Mouse (Mus musculus) fat pad, adult 2 months (tissue): ENCODE results near the gene Wfdc3.

Source experiments
- DNase-seq: peaks from one replicate; pipeline ENCODE4 v3.0.0-alpha.2; 2011; ENCODE audit warnings: low read depth, low spot score; ENCODE audit errors: extremely low read depth

The Wfdc3 gene

DNA sequence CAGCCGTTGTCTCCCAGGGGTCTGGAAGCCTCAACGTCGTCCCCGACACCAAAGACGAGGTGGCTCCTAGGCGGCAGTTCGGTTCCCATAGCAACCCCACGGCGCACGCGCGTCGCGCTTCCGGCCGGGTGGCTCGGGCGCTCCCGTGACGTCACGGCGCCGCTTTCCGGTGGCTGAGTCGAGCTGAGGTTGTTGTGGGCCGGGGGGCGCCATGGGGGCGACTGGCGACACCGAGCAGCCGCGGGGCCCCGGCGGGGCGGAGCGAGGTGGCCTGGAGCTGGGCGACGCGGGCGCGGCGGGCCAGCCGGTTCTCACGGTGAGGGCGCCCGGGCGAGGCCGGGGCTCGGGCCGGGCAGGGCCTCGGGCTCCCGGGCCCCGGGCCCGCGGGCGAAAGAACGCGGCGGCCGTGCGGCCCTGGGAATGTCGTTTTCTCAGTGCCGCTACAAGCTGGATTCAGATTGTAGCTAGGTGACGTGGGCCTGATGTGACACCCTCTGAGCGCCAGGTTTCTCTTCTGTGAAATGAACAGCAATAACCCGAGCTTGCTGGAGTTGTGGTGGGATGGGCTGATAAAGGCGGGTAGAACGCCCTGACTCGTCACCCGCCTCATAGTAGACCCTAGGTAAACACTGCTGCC, at the start of gene Wfdc3, which contains the start of gene Dnttip1:
Gene Wfdc3 (minus strand): TSS at position 89 of the 637 bp plus-strand sequence.
Gene Dnttip1 (plus strand): TSS at position 141 of the 637 bp plus-strand sequence.
- DNase-seq = no peak

DNA sequence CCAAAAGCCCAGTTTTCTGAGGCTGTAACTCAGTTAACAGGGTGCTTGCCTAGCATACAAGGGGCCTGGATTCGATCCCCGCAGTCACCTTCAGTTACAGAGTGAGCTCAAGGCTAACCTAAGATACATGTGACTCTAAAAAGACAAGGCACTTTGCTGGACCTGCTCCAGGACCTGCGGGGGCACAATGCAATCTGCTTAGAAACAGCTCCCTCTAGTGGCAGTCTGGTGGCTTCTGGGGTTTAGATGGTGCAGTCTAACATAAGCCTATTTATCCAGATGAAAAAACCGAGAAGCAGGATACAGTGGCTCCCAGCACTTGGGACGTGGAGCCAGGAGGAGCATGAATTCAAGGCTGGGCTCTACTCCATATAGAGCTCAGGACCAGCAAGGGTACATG, 48.6 kb upstream of the Wfdc3 start:
- no peak for DNase-seq

DNA sequence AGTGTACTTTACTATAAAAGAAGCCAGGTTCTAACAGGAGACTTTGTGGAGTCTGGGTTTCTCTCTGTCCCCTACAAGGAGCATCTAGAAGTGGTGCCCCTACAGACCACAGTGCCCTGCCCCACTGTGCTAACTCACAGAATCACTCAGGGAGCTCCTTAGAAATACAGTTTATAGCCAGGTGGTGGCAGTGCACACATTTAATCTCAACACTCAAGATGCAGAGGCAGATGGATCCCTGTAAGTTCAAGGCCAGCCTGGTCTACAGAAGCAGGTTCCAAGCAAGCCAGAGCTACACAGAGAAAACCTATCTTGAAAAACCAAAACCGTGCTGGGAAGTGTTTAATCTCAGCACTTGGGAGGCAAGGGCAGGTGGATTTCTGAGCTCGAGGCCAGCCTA, 48.0 kb upstream of the Wfdc3 start:
- no peak for DNase-seq

DNA sequence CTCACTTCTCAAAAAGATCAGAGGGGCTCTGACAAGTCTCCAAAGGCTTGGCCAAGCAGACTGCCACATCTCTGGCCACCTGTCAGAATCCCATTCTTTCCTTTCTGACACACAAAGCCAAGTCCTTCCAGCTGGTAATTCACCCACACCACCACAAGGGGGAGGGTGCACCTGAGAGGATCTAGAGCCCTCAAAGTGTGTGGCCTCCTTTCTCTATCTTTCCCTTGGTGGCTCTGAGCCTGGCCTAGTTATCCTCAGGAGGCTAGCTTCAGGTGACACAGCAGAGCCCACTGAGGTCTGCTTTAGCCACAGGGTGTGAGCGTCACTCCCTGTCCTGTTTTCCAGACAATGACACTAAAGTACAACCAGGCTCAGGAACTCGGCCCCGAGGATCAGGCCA, 47.5 kb upstream of the Wfdc3 start:
- no peak for DNase-seq

DNA sequence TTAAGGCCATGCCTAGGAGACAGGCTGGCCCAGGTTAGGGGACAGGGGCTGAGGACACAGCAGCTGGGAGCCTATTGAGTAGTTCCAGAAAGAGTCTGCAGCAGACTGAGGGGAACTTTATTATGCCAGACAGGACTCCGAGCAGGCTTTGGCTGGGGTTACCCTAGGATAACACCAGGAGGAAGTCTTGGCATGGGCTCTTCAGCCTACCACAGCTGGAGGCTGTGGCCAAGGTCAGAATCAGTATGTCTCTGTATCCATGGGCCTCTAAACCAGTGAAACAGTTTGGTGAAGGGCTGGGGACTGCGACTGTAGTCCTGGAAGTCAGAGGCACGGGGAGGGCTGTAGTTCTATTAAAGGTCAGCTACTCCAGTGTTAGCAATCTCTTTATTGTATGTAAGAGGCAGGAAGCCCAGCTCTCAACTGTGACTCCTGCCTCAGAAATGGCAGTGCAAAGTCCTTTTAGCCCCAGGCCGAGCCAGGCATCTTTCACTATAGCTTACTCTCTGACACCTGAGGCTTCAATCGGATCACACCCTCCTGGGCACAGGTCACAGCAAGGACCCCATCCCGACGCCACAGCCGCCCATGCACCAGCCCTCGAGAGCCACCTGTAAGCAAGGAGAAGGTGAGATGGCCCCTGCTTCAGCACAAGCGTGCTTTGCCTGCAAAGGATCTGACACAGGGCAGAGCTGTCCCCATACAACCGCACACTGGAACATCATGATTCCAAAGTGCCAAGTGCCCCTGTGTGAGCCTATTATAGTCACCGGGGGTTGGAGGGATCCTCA, 46.9 kb upstream of the Wfdc3 start:
- no peak for DNase-seq

DNA sequence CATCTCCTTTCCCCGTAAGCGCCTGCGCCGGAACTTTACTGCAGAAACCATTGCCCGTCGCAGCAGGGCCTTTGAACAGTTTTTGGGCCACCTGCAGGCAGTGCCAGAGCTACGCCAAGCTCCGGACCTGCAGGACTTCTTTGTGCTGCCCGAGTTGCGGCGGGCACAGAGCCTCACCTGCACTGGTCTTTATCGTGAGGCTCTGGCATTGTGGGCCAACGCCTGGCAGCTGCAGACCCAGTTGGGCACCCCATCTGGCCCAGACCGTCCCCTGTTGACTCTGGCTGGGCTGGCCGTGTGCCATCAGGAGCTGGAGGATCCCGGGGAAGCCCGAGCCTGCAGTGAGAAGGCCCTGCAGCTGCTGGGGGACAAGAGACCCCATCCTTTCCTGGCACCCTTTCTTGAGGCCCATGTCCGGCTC, 46.1 kb upstream of the Wfdc3 start:
- DNase-seq = no peak

DNA sequence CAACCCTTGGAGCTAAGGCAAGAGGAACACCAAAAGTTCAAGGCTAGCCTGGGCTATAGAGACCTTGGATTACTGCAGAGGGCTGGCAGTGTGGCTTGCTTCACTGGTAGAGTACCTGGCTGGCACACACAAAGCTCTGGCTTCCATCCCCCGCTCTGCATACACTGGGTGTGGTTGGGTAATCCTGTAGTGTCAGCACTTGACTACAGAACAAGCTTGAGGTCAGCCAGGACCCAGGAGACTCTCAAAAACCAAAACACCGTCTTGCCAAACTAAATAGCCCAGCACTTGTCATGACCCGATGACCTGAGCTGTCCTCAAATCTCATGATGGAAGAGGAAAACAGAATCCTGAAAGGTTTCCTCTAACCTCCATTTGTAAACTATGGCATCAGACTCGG, 44.7 kb upstream of the Wfdc3 start:
- DNase-seq = peak; percentile 70

DNA sequence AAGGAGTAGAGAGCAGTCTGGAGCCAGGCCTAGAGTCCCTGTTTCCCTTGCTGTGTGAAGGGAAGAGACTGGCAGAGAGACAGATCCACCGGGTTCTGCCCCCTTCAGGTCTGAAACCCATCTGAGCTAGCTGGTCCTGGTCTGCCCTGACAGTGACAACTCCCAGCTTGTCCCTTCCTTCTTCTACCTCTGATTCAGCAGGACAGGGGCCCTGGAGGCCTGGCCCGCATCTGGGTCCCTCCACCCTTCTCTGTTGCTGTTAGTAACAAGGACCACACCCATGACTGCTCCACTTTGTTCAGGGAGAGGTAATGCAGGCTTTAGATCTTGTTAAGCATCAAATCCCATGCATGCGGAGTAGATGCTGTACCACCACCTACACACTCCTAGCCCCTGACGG, 42.7 kb upstream of the Wfdc3 start:
- no peak for DNase-seq

DNA sequence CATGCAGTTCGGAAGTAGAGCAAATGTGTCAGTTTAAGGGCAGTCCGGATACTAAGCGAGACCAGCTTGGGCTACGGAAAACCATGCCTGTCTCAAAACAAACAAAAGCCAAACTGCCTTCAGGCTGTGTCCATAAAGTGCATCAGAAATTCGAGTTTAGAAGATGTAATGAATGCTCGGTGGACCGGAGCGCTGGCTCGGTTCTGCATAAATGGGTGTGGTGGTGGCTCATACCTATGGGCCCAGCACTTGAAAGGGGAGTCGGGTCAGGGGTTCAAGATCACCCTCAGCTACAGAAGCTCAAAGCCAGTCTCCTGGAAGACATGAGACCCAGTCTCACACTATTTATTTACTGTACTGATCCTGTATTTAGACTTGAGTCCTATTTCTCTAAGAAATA, 42.0 kb upstream of the Wfdc3 start:
- no peak for DNase-seq

DNA sequence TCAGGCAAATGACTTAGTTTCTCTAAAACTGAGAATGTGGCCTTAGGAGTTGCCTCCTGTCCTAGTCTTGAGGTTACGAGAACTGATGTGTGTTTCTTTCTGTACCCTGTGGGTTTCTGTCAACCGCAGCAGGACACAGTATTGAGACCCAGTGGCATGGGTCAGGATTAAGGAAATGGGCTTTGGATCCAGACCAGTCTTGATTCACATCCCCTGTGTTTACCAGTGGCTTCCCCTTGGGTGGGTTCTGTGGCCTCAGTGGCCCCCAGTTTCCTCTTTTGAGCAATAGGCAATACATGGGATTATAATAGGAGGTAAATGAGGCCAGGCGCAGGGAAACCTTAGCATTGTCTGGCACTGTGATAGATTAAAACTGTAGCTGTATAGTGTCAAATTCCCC, 41.3 kb upstream of the Wfdc3 start:
- DNase-seq = no peak

DNA sequence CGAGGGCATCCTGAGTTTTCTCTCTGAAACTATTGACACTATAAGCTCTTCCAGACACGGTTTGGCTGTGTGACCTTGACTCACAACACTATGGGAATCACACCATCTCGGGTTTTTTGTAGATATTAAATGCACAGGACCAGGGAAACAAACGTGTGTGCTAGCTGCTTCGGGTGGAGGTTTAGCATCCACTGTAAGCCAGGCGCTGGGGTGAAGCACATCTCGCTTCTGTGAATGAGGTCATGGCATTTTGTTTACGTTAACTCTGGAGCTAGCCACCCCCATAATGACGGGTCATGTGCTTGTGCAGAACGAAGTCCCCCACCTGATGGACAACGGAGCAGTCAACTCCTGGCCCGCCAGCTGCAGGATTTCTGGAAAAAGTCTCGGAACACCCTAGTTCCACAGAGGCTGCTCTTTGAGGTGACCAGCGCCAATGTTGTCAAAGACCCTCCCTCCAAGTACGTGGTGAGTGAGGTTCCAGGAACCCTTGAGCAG, 40.7 kb upstream of the Wfdc3 start:
- DNase-seq = no peak

DNA sequence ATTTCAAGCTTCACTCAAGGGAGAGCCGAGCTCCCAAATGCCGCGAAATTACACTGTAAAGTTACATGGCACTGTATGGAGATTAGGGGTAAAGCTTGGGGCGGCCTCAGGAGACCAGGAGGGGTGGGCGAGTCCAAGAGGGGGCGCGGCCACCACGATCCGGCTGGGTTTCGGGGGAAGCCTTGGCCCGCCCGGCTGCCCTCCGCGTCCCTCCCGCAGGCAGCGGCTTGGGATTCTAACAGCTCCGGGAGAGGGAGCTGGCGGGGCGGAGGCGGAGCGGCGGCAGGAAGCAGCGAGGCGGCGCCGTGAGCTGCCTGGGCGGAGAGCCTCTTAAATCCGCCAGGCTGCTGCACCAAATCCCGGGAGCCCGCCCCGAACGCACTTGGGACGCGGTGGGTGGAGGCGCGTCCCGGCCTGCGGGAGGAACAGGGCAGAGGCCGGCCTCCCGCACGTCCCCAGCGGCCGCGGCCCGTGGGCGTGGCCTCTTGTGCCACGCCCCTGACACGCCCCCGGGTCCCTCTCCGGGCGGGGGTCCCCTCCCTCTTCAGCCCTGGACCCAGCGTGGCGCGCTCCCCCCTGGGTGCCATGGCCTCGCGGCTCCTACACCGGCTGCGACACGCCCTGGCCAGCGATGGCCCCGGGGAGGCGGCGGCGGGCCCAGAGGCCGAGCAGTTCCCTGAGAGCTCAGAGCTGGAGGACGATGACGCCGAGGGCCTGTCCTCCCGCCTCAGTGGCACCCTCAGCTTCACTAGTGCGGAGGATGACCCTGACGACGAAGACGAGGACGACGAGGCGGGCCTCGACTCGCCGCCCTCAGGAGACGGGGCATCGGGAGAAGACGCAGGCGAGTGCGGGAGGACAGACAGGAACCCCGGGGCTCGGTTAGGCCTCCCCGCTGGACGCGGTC, 40.0 kb upstream of the Wfdc3 start, which contains the start of gene Snx21:
Gene Snx21 (plus strand): TSS at position 343 of the 907 bp plus-strand sequence.
- peak; percentile 52 for DNase-seq

DNA sequence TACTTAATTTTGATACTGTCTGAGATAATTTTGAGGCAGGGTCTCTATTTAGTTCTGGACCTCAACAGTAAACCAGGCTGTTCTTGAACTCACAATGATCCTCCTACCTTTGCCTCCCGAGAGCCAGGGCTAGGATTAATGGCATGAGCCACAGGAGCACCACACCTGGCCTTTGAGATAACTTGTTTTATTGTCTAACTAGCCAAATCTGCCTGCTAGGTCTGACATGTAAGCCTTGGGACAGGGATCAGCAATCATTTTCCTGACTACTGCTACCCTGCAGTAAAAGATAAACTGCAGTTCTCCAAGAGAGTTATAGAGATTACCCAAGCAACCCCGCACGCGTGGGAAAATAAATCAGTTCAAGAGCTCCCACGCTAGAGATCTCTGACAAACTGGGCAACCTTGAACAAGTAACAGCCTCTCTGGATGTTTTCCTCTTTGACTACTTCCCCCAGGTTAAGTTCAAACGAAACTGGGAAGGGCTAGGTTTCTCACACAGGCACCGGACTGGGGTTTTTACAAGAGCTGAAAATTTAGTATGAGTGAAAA, 39.2 kb upstream of the Wfdc3 start:
- no peak for DNase-seq

DNA sequence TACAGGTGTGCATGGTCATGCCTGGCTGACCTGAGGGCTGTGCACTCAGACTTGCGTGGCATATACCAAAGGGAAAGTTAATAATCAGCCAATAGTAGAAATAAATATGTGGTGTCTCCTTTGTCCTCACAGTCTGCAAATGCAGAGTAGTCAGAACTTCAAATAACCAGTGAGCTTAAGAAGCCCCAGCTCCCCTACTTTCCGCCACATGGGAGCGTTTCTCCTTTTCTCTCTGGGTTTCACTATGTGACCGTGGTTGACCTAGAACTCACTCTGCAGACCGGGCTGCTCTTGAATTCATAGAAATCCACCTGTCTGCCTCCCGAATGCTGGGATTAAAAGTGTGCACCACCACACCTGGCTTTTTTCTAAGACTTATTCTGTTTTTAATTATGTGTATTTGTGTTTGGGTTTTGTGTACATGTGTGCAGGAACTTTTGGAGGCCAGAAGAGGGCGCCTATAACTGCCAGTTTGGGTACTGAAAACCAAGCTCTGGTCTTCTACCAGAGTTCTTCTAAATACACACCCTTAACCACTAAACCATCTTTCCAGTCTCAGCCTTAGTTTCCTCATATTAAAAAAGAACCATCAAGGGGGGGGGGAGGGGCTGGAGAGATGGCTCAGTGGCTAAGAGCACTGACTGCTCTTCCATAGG, 38.3 kb upstream of the Wfdc3 start:
- DNase-seq = no peak

DNA sequence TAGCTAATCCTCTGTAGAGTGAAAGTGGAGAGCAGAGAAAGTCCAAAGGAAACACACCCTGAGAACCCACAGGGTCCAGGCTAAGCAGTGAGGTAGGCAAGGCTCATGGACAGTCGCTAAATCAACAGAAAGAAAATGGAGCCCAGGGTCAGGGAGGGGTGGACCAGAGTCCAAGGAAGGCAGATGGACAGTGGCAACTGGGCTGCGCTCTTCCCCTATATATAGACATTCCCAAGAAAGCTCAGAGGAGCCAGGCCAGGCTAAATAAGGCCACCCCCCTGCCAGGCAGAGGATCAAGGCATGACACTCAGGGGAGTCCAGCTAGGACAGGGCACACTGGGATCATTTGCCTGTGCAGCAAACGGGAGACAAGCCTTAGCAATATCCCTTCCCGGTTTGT, 36.1 kb upstream of the Wfdc3 start:
- DNase-seq = no peak

DNA sequence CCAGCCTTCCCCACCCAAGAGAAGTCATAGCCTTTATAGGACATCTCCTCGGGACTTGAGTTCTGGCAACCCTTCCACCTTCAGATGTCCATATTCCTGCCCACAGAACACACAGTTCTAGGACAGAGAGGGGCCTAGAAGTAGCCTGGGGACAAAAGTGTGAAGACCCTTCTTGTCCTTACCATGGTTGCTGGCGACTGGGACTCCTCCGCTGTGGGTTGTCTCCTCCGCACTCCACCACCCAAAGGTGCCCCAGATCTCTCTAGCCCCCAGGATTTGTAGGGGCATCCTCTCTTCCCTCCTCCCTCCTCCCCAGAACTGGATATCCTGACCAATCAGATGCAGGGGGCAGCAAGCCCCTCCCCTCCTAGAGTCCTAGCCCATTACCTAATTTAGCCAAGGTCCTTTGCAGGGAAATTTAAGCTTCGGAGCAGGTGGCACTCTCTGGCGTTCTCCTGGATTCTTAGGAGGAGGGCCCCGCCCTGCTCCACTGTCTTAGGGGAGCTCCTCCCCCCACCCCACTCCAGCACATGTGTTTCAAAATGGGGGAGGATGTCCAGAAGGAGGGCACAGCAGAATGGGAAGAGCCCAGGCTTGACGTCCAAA, 33.9 kb upstream of the Wfdc3 start, which contains the start of gene Tnnc2:
Gene Tnnc2 (minus strand): TSS at position 487 of the 606 bp plus-strand sequence.
- DNase-seq = no peak

DNA sequence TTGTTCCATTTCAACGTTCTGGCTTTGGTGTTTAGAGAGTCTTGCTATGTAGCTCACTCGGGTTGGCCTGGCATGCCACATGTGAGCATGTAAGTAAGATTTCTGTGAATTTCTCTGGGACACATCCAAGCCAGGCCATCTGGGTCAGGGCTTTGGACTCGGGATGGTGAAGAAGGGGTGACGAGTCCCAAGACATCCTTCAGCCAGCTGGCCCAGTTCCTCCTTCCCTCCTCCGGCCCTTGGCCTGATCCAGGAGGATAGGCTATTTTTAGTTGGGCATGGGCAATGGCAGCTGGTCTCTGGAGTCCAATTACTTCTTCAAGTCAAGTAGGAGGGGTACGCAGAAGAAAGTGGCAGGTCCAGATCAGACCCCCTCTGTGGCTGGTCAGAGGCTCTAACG, 33.1 kb upstream of the Wfdc3 start:
- no peak for DNase-seq

DNA sequence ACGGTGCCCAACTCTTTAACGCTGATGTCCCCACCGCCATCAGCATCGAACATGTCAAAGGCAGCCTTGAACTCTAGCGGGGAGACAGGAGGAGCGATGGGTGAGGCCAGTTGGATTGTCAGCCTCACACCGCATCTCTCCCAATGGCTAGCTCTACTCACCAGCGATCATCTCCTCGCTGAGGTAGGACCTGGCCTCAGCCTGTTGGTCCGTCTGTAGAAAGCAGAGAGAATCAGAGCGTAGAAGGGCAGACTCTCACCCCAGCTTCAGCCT, 32.2 kb upstream of the Wfdc3 start:
- DNase-seq = no peak

DNA sequence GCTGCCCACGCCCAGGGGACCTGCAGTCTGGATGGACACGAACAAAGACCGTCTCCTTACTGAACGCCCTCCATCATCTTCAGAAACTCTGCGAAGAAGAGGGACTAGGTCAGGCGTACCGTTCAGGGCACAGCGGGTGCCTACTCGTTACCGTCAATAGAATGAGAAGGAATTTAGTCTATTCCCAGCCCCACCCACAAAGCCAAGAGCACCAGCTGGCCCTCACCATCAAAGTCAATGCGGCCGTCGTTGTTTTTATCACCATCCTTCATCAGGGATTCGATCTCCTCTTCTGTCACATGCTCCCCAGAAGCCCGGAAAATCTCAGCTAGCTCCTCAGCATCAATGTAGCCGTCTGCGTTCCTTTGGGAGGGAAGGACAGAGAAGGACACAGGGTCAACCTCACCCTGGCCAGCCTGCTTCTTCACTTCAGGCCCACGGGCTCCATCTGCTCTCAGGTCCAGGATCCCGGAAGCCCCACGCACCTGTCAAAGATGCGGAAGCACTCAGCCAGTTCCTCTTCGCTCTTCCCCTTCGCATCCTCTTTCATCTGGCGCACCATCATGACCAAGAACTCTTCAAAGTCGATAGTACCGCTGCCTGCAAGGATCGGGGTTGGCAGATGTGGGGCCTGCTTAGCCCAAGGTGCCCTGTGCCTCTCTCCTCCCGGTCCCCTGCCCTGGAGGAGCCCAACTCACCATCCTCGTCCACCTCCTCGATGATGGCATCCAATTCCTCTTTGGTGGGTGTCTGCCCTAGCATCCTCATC, 31.7 kb upstream of the Wfdc3 start:
- DNase-seq = no peak
